Mouse (Mus musculus): ENCODE results near the gene Ddb2.

- TF ChIP-seq ZNF384 (IDR thresholded peaks at IDR 0.05; ENCODE audit: low read depth, low read length) = no peak
- no peak for TF ChIP-seq ZC3H11A (IDR thresholded peaks at IDR 0.05; ENCODE audit: borderline replicate concordance, low read depth, low read length)
Observed at GRCm38 (mm10) chr2:91283972-91284371, 47.2 kb upstream of the Ddb2 start.
